Mouse (Mus musculus) lung, postnatal 0 days (tissue): ENCODE data around the gene Ackr1. TPM values are rescaled to one million over a fixed set of nuclear protein-coding genes. Genes with fewer than 3 reads are reported as not detected.
A peak's percentile ranks its signal among the peaks of the same experiment; 100 is the strongest.

ENCODE experiments used
- ATAC-seq: fragments of 200-750 bp; cut with Nextera tagmentation; 2 replicates; pipeline ENCODE4 v1.8.0; 2017; ENCODE audit warnings: moderate library complexity
- DNase-seq: peaks from one replicate; pipeline ENCODE4 v3.0.0-alpha.2; 2016; ENCODE audit warnings: low spot score
- H3K27ac ChIP-seq: fragments of 300-500 bp; sonication (generic); 2 replicates; pipeline ENCODE4 v1.5.1; 2014; ENCODE audit warnings: antibody characterized with exemption, mild to moderate bottlenecking, low read length, mixed read lengths
- H3K27me3 ChIP-seq: fragments of 300-500 bp; sonication (generic); replicated peaks from 2 replicates; pipeline ENCODE4 v1.6.1; 2014; ENCODE audit warnings: low read length, mixed read lengths; ENCODE audit not compliant: insufficient read depth
- H3K36me3 ChIP-seq: fragments of 300-500 bp; sonication (generic); 2 replicates; pipeline ENCODE4 v1.6.1; 2014; ENCODE audit warnings: low read length, mixed read lengths; ENCODE audit not compliant: insufficient read depth
- H3K4me1 ChIP-seq: fragments of 300-500 bp; sonication (generic); 2 replicates; pipeline ENCODE4 v1.6.1; 2014; ENCODE audit warnings: antibody characterized with exemption, low read depth, low read length, mixed read lengths; ENCODE audit not compliant: insufficient read depth
- H3K4me2 ChIP-seq: fragments of 300-500 bp; sonication (generic); replicated peaks from 2 replicates; pipeline ENCODE4 v1.6.1; 2014; ENCODE audit warnings: low read depth, mild to moderate bottlenecking, low read length, moderate library complexity, mixed read lengths
- H3K4me3 ChIP-seq: fragments of 300-500 bp; sonication (generic); 2 replicates; pipeline ENCODE4 v1.5.1; 2014; ENCODE audit warnings: low read depth, low read length
- H3K9ac ChIP-seq: fragments of 300-500 bp; sonication (generic); replicated peaks from 2 replicates; pipeline ENCODE4 v1.6.1; 2014; ENCODE audit warnings: low read depth, mild to moderate bottlenecking
- H3K9me3 ChIP-seq: fragments of 300-500 bp; sonication (generic); 2 replicates; pipeline ENCODE4 v1.6.1; 2016; ENCODE audit warnings: low read length, mixed read lengths
- CTCF ChIP-seq: IDR thresholded peaks from 2 replicates; pipeline ENCODE4 v1.5.1; 2016; ENCODE audit warnings: antibody characterized with exemption, mild to moderate bottlenecking
- EP300 ChIP-seq: IDR thresholded peaks from 2 replicates; pipeline ENCODE4 v1.6.1; 2016; ENCODE audit warnings: antibody characterized with exemption, mild to moderate bottlenecking, control low read depth
- WGBS: fragments of 180-500 bp; shearing (Covaris S2); extraction: QIAGEN DNeasy Blood & Tissue Kit; methylation state at CpG from one replicate; pipeline ENCODE4 v1.1.7; 2014; 5-methylcytosine and 5-hydroxymethylcytosine counted together
- polyA plus RNA-seq: library from polyadenylated mRNA; unstranded; fragments of >200 nt; fragmentation: Nextera tagmentation; extraction: Ambion mirVana; gene quantifications from 2 replicates; pipeline ENCODE4 v1.2.1, GENCODE M21; 2015

Ackr1 gene
- polyA plus RNA-seq, 1 experiment from 2014 or later: 0.70 TPM

- TF ChIP-seq CTCF (no peak), EP300 (no peak)
- Histone ChIP-seq H3K4me3 (no peak overlapping the region), H3K27me3 (peaks cover 26% of the 10 kb centered on the region), H3K27ac (no peak overlapping the region), H3K9me3 (no peaks in the 10 kb centered on the region), H3K9ac (no peak overlapping the region), H3K4me2 (no peak overlapping the region), H3K36me3 (no peaks in the 10 kb centered on the region), H3K4me1 (no peaks in the 10 kb centered on the region)
- DNase-seq (no peak), ATAC-seq (no peak)
- WGBS: 68% methylated on average over 2 of the region's 2 CpGs
These were observed 36.1 kb upstream of the Ackr1 start for GRCm38 (mm10) chr1:173369611-173370010.

- peak; percentile 37 for ATAC-seq
- peaks cover 26% of the 10 kb centered on the region for H3K27me3 ChIP-seq
- no peak within 1 kb of the TSS for H3K27ac ChIP-seq
- no peaks in the 10 kb centered on the region for H3K9me3 ChIP-seq
- peak within 1 kb of the TSS; percentile 28 for H3K4me3 ChIP-seq
- TF ChIP-seq CTCF: no peak
- no peak for TF ChIP-seq EP300
- no peak for DNase-seq
- WGBS: 3% methylated on average over 19 of the region's 46 CpGs
- H3K36me3 ChIP-seq: no peaks in the 10 kb centered on the region
- peak within 1 kb of the TSS; percentile 52 for H3K4me2 ChIP-seq
- H3K9ac ChIP-seq: no peak within 1 kb of the TSS
- no peaks in the 10 kb centered on the region for H3K4me1 ChIP-seq
These were observed 34.0 kb upstream of the Ackr1 start, which contains the start of gene Cadm3 for GRCm38 (mm10) chr1:173367356-173368046. Cadm3 (minus strand) TSS chr1:173367695.

DNA sequence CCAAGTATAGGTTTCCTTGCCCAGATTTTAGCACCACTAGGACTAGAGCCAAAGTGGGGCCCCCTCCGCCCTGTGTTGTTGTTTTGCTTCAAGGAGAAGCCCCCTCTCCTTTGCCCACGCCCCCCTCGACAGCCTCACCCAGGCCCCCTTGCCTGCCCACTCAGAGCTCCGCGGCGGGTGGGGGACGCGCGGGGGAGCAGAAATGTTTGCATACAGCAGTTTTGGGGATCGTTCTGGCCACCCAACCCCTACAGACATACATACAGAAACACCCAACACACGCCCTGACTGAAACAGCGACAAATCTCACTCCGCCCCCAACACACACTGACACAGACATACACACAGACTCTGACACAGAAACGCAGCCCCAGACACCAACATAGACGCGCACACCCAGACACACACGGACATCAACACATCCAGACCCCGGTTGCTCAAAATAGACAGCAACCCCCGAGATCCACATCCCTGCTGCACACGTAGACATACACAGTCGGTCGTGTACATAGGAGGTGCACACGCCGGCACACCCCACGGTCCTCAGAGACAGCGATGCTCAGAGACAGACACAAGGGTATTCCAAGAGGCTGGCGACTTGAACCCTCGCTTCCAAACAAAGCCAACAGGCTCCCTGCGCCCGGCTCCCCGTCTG, 33.3 kb upstream of the Ackr1 start:
- Histone ChIP-seq H3K27ac (no peak overlapping the region), H3K4me2 (peak overlapping the region; percentile 52), H3K27me3 (peaks cover 26% of the 10 kb centered on the region), H3K9me3 (no peaks in the 10 kb centered on the region), H3K4me3 (peak overlapping the region; percentile 28), H3K36me3 (no peaks in the 10 kb centered on the region), H3K4me1 (no peaks in the 10 kb centered on the region), H3K9ac (no peak overlapping the region)
- no peak for TF ChIP-seq CTCF
- TF ChIP-seq EP300: no peak
- WGBS: under 1% methylated on average over 31 of the region's 31 CpGs
- no peak for DNase-seq
- ATAC-seq: no peak

GRCm38 (mm10) chr1:173365970-173366409, 32.4 kb upstream of the Ackr1 start:
- Histone ChIP-seq H3K27me3 (peaks cover 26% of the 10 kb centered on the region), H3K4me2 (no peak overlapping the region), H3K9me3 (no peaks in the 10 kb centered on the region), H3K9ac (no peak overlapping the region), H3K4me1 (no peaks in the 10 kb centered on the region), H3K27ac (no peak overlapping the region), H3K4me3 (no peak overlapping the region), H3K36me3 (no peaks in the 10 kb centered on the region)
- DNase-seq (no peak), ATAC-seq (peak; percentile 28; the same call in 1 of the 2 replicates)
- WGBS: 5% methylated on average over 9 of the region's 13 CpGs
- TF ChIP-seq EP300 (no peak), CTCF (no peak)

- DNase-seq: no peak
These were observed 30.7 kb upstream of the Ackr1 start for GRCm38 (mm10) chr1:173364125-173364800.

DNA sequence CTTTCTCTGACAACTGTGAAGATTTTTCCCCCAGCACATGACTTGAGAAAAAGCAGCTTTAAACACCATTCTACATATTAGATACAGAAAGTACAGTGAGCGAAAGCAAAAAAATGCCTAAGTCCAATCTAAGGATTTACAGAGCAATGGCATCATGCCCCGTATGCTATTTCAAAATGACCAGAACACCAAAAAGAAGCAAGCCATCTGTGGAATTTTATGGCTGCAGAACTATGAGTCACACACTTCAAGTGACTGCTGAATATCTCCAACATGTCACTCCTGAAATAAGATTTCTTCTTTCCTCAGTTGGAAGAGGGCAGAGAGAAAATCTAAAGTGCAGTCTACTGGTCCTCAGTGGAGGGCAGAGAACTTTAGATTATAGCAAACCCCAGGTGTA, 29.9 kb upstream of the Ackr1 start:
- Histone ChIP-seq H3K9me3 (no peaks in the 10 kb centered on the region), H3K27me3 (peaks cover 22% of the 10 kb centered on the region), H3K4me3 (no peak overlapping the region), H3K4me2 (no peak overlapping the region), H3K9ac (no peak overlapping the region), H3K4me1 (no peaks in the 10 kb centered on the region), H3K27ac (no peak overlapping the region), H3K36me3 (no peaks in the 10 kb centered on the region)
- no peak for ATAC-seq
- TF ChIP-seq EP300: no peak
- TF ChIP-seq CTCF: no peak
- WGBS: 85% methylated on average over 2 of the region's 2 CpGs
- no peak for DNase-seq

More at GRCm38 (mm10) chr1:173364125-173364800, 30.7 kb upstream of the Ackr1 start:
- Histone ChIP-seq H3K9ac (no peak overlapping the region), H3K4me3 (no peak overlapping the region), H3K27me3 (peaks cover 26% of the 10 kb centered on the region), H3K27ac (no peak overlapping the region), H3K4me1 (no peaks in the 10 kb centered on the region), H3K9me3 (no peaks in the 10 kb centered on the region), H3K36me3 (no peaks in the 10 kb centered on the region), H3K4me2 (no peak overlapping the region)
- no peak for ATAC-seq
- WGBS: 75% methylated on average over 4 of the region's 4 CpGs
- TF ChIP-seq CTCF: no peak
- TF ChIP-seq EP300: no peak
